Mouse (Mus musculus) kidney, adult 11 months (tissue): ENCODE measurements around the gene Gimap8.
"Not testable (repeated sequence)": the region's sequence is repeated elsewhere in the genome, so short reads cannot be mapped to it uniquely, and the experiment has no call there.

Experiments
- DNase-seq: peaks from one replicate; pipeline ENCODE4 v3.0.0; 2022

Gimap8 gene

DNA sequence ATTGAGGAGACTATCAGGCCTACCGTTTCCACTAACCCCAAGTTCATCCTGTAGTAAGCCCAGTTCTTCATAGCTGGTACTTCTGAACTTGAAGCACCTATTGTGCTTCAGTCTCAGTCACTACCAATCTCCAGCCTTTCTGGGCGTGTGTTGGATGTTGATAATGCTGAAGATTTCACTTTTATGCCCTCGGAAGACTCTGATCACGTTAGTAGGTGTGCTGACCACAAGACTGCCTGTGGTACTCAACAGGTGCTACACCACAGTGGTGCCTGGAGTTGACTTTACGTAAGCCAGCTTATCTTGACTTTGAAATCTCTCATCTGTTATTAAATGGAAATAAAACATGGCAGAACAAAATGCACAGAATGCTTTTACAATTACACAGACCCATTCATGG lies 33.4 kb downstream of the Gimap8 start:
- no peak for DNase-seq

DNA sequence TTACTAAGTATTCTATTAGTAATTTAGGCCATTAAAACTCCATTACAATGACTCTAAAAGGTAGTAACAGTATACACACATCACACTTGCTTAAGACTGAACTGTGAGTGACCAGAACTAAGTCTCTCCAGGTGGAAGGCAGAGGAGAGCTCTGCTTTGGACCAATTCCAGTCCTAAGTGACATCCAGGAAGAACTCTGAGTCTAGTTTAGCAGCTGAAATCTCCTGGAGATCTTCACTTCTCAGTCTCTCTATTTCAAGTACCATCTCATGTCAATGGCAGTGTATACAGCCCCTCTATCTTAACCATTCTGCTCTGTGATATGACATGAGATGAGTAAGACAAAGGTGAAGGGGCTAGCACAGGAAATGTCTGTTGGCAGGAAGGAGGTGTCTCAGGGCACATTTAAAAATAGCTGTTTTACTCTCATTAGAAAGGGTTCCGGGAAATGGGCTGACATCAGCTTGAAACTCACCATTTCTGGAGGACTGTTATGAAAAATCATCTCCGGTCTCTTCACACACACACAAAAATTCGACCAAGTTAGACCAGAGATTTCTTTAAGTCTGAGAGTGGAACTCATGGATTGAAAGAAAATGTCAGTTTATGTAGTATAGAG lies 34.5 kb downstream of the Gimap8 start:
- DNase-seq = peak; percentile 41

- DNase-seq = no peak
Measured at GRCm38 (mm10) chr6:48682271-48682670, 35.2 kb downstream of the Gimap8 start.

DNA sequence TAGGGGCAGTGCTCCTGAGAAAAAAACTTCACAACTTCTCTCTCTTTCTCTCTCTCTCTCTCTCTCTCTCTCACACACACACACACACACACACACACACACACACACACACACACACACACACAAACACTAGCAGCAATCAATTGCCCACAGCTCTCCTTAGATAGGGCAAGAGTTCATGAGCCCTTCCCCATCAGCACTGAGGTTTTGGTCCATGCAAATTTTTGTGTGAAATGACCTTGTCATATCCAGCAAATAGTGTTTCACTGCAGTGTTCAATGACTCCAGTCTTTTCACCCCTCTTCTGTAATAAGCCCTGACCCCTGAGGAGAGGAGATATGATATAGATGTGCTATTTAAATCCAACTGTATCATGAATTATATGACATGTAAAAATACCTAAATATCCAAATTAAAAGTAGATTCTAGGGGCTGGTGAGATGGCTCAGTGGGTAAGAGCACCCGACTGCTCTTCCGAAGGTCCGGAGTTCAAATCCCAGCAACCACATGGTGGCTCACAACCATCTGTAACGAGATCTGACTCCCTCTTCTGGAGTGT lies 36.3 kb downstream of the Gimap8 start:
- DNase-seq = not testable (repeated sequence)

DNA sequence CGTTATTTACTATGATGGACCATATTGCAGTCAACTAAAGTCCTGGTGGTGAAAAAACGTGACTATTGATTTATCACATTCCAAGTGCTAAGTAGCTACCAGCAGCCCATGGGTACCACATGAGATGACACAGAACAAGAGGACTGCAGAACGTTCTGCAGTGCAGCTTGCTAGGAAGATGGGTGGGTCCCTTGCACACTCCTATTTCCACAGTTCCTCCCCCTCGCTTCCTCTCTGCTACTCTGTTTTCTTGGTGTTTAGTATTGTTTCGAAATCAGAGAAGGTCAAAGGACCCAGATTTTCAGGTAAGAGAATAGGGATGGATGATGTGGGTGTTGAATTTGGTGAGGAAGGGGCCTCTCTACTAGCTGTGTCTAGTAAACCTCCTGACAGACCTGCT lies 37.3 kb downstream of the Gimap8 start, which contains the start of gene Gimap4:
Gene Gimap4 (plus strand): TSS at position 231 of the 400 bp plus-strand sequence.
- DNase-seq = no peak

DNA sequence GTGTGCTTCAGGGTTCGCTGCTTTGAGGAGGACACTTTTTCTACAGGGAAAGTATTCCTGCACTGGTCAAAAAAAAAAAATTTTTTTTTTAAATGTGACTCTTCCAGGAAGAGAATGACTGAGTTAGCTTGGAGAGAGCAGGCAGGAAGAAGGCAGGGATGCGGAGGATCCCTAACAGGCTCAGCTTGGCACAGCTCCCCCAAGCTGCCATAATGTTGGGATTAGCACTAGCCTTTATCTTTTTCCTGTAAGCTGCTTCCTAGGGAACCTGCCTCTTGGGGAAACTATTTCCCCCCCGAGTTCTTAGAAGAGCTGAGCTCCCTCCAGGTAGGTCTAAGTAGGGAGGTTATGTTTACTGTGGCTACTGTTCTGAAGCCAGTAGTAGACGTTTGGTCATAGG lies 37.8 kb downstream of the Gimap8 start:
- no peak for DNase-seq

DNA sequence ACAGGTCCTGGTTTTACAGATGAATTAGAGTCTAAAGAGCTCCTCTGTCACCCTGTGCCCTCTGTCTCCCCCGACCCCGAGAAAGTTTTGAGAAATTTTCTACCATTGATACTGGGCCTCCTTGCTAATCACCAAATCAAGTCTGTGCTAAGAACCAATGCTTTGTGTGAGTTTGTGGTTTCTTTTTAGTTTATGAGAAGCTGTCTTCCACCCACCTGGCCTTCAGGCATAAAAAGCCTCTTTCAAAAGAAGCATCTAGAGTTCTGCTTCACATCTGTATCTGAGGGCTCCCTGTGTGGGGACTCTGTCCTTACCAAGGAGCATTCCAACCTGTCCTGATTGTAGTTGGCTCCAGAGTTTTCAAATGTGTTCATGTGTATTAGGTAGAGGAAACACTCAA lies 38.2 kb downstream of the Gimap8 start:
- DNase-seq = no peak

DNA sequence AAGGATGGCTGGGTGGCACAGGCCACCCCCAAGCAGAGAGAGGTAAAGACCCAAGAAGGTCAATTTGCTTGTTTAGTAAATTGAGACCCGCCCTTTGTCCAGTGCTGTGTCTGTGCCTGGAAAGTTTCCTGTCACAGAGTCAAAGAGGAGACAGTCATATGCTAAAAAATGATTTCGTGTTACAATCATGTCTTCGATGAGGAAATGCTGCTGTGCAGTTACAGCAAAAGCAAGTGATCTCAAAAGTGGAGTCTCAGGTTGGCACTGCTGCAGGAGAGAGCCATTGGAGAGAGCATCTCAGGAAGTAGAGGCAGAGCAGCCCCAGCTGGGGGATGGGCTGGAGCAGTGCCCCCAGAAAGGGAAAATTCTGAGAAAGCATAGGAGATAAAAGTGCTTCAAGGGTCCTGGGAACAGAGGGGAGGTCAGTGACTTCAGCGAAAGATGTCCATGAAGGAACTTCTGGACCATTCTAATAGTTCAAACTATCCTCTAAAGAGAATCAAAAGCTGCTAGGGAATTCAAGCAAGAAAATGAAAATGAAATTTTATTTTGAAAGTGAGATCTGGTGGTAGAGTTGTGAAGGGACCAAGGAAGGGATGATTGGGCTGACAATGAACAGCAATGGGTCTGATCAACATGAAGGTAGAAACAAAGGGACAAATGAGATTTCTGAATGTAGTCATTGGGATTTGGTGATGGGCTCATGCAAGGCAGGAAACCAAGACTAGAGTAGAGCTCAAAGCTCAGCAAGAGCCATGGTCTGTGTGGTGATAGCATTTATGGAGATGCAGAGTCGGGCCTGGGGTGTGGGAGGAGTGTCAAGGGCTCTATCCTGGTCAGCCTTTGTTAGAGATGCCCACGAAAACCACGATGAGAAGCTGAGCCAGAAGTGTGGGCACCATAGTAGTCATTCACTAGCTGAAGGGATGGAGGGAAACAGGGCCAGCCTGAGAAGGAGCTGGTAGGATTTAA lies 38.9 kb downstream of the Gimap8 start:
- no peak for DNase-seq

DNA sequence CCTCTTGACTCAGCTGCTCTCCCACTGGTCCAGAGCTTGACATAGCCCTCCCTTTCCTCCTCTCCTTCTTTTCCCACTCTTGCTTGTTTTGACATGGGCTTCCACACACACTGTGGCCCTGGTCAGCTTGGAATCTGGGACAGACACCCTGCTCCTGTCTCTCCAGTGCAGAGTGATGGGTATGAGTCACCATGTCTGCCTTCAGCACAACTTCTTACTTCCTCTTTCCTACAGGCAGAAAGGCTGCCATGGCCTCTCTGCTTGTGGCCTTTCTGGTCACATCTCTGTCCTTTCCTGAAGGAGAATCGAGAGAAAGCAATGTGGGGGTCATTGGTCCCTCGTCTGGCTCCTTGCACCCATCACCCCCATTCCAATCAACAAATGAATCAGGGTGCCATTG lies 40.0 kb downstream of the Gimap8 start:
- no peak for DNase-seq

- DNase-seq = no peak
Measured at GRCm38 (mm10) chr6:48689320-48689719, 42.3 kb downstream of the Gimap8 start.

- no peak for DNase-seq
Measured at GRCm38 (mm10) chr6:48692962-48693361, 45.9 kb downstream of the Gimap8 start.

DNA sequence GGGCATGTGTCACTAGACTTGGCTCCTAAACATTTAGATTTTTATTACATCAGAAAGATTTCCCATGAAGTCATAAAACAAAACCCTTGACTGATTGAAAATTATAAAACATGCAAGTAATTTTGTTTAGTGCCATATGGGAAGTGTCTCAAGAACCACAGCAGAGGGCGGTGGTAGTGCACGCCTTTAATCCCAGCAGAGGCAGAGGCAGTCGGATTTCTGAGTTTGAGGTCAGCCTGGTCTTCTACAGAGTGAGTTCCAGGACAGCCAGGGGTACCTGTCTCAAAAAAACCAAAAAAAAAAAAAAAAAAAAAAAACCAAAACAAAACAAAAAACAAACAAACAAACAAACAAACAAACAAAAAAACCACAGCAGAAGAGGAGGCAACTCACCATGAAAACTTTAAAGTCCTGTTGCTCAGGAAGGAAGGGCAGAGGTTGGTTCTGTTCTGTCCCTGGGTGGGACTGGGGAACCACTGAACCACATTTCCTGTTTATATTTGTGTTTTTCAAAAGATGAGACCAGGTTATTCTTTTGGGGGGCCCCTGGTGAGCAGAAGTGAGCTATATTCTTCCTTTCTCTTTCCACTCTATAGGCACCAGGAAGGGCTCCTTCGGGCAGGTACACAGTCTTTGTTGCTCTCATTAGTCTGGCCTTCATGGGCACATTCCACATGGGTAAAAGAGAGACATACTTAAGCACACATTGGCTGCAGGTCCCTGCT lies 50.0 kb downstream of the Gimap8 start:
- DNase-seq = no peak

DNA sequence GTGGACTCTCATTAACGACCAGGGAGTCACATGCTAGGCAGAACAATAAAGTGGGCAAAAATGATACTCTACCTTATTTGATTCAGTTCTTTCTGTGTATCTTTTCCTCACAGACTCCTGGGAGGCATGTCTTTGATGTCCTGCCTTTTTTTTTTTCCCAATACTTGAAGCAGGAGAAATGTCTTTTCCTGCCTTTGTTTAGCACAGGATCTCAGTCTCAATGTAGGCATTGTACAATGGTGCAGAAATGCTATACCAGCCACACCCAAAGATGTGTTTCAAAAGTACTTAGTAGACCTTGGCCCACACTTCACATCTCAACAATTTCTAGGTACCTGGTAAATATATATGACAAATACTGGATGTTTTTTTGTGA lies 50.5 kb downstream of the Gimap8 start:
- DNase-seq = no peak

DNA sequence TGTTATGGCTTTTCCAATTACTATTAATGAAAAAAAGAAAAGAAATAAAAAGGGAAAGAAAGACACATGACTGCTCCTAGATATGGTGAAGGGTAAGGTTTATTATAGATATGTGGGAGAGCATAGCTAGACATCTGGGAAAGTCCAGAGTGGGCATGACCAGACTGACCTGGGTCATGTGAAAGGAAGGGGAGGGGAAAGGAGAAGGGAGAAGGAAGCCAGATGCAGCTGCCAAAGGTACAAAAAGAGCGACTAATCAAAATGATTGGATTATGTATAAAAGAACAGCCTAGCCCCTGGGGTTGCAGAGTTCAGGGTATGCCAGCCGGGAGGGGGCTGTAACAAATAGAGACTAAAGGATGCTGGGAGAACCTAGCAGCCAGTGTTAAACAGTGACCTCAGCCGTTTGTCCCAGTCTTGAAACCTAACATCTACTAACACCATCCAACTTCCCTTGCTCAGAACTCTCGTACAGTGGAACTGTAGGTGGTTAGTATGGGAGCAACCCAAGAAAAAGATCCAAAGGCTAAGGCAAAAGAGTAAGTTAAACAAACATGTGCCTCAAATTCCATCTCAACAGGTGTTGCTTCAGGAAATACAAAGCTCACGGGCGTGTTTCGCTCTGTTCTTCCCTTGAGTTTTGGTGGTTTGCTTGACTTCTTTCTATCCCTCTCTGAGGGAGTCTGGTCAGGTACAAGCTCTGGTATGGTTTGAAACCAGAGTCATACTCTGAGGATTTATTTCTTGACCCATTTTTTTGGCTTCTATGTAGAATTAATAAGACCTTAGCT lies 51.2 kb downstream of the Gimap8 start:
- DNase-seq = no peak

DNA sequence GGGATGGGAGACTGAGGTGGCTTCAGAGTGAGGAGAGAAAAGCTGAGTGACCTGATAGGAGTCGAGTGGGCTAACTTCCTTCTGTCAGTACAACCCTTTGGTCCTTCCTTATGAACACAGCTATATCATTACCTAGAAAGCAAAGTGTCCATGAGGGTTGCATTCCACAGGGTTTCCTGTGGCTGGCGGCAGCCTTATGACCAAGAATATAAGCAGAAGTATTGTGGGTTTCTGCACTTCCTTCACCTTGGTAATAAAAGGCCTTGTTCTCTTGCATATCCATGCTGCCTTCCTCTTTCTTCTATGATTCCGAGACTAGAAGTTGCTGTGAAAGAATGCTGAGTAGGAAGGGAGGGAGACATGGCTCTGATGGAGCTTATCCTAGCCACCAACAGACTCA lies 51.9 kb downstream of the Gimap8 start:
- no peak for DNase-seq

GRCm38 (mm10) chr6:48700251-48701075 lies 53.4 kb downstream of the Gimap8 start:
- DNase-seq = peak; percentile 58

- DNase-seq = no peak
Measured at GRCm38 (mm10) chr6:48702146-48702545, 55.1 kb downstream of the Gimap8 start.

- no peak for DNase-seq
Measured at GRCm38 (mm10) chr6:48702601-48703000, 55.6 kb downstream of the Gimap8 start.

DNA sequence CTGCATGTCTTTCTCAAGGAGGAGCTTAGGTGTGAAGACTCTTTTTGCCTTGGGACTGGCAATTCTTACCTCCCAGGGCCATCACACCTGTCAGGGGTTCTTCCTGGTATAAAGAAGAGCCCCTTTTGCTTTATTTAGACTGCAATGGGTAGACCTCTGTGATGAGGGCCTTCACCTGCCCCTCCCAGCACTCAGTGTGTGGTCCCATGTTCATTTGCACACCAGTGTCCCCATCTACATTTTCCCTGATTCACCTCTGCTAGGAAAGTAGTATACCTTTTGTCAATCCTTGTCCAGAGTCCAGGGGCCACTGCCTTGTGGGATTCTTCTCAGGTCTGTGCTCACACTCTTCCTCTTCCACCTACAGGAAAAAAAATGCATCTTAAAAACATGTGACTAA lies 57.1 kb downstream of the Gimap8 start:
- DNase-seq = no peak

- DNase-seq = no peak
Measured at GRCm38 (mm10) chr6:48706130-48706529, 59.1 kb downstream of the Gimap8 start.
